ENCODE assay signal across 22 mouse cellular contexts in genomic region chr12:102691761-102692160, GRCm38 (mm10). TPM values are rescaled to one million over a fixed set of nuclear protein-coding genes. Genes with fewer than 3 reads are reported as not detected.
DNase-seq lines count a peak whose midpoint lies in the region; ATAC-seq and TF ChIP-seq lines count a peak whose summit lies in the region.
"Had no signal": no experiment of that assay in that cellular context is flagged by ENCODE, and none has a peak within 500 bp of the region (broad histone marks: within the 10 kb centered on the region; RNA-seq: fewer than 3 reads in every experiment).

No protein-coding gene starts in this region.

- TF ChIP-seq POLR2A in small intestine, adult 2 months (IDR thresholded peaks at IDR 0.05; ENCODE audit: low read depth, low read length), result no peak

- H3K9ac ChIP-seq in hindbrain, postnatal 0 days (replicated peaks; ENCODE audit: low read length), result no peak overlapping the region
- H3K9ac ChIP-seq in hindbrain, embryonic 12.5 days, result no peak overlapping the region
- H3K9ac ChIP-seq in midbrain, postnatal 0 days (replicated peaks; ENCODE audit: low read length, poor library complexity, severe bottlenecking), result no peak overlapping the region
- H3K9ac ChIP-seq: embryonic facial prominence, embryonic 13.5 days; forebrain, embryonic 13.5 days; heart, embryonic 15.5 days; limb, embryonic 15.5 days had no signal

- H3K9me3 ChIP-seq in hindbrain, postnatal 0 days (ENCODE audit: low read length), result no peaks in the 10 kb centered on the region
- no peaks in the 10 kb centered on the region for H3K9me3 ChIP-seq in hindbrain, embryonic 12.5 days (replicated peaks)
- 0 out of 2 replicates have a peak, but pooled peaks cover 4% of the 10 kb centered on the region for H3K9me3 ChIP-seq in midbrain, embryonic 10.5 days (replicated peaks)
- no peaks in the 10 kb centered on the region for H3K9me3 ChIP-seq in midbrain, postnatal 0 days (ENCODE audit: low read length)
- H3K9me3 ChIP-seq: embryonic facial prominence, embryonic 13.5 days; forebrain, embryonic 13.5 days; G1E; heart, embryonic 15.5 days; limb, embryonic 15.5 days had no signal

- intact Hi-C loops in left cerebral cortex, postnatal 4 days (cut with DNase I), result no loop called here

- no peak for TF ChIP-seq CTCF in hindbrain, postnatal 0 days (IDR thresholded peaks at IDR 0.05; ENCODE audit: low read depth)
- no peak for TF ChIP-seq CTCF in midbrain, postnatal 0 days (IDR thresholded peaks at IDR 0.05)
- TF ChIP-seq CTCF in small intestine, adult 2 months (IDR thresholded peaks at IDR 0.05; ENCODE audit: extremely low read depth, insufficient read length, insufficient replicate concordance, low read depth, low read length), result no peak

- no peak for ATAC-seq in hindbrain, postnatal 0 days
- no peak for ATAC-seq in hindbrain, embryonic 12.5 days (ENCODE audit: low FRiP score)
- ATAC-seq in midbrain, postnatal 0 days (ENCODE audit: low FRiP score), result no peak
- ATAC-seq: forebrain, embryonic 13.5 days; Patski had no signal

- no peak overlapping the region for H3K27ac ChIP-seq in hindbrain, postnatal 0 days
- H3K27ac ChIP-seq in hindbrain, embryonic 12.5 days, result no peak overlapping the region
- H3K27ac ChIP-seq in midbrain, embryonic 10.5 days (replicated peaks), result 0 out of 2 replicates have a peak overlapping the region, but pooled peaks have one; percentile 25
- H3K27ac ChIP-seq in midbrain, postnatal 0 days (ENCODE audit: low read depth, low read length), result no peak overlapping the region
- peak overlapping the region; percentile 94 for H3K27ac ChIP-seq in small intestine, adult 2 months (ENCODE audit: insufficient read depth, low read depth, low read length)
- H3K27ac ChIP-seq: embryonic facial prominence, embryonic 13.5 days; forebrain, embryonic 13.5 days; heart, embryonic 15.5 days; limb, embryonic 15.5 days had no signal

- no peak overlapping the region for H3K4me3 ChIP-seq in hindbrain, postnatal 0 days (ENCODE audit: low read length)
- H3K4me3 ChIP-seq in hindbrain, embryonic 12.5 days, result no peak overlapping the region
- H3K4me3 ChIP-seq in midbrain, embryonic 10.5 days, result no peak overlapping the region
- H3K4me3 ChIP-seq in midbrain, postnatal 0 days (ENCODE audit: low read depth, low read length), result no peak overlapping the region
- H3K4me3 ChIP-seq in small intestine, adult 2 months (ENCODE audit: low read depth, low read length), result peak overlapping the region; percentile 13
- H3K4me3 ChIP-seq: embryonic facial prominence, embryonic 13.5 days; erythroblast, embryonic 14.5 days; forebrain, embryonic 13.5 days; heart, embryonic 15.5 days; limb, embryonic 15.5 days had no signal

- no peaks in the 10 kb centered on the region for H3K27me3 ChIP-seq in hindbrain, postnatal 0 days (ENCODE audit: insufficient read depth, low read length)
- no peaks in the 10 kb centered on the region for H3K27me3 ChIP-seq in hindbrain, embryonic 12.5 days
- no peaks in the 10 kb centered on the region for H3K27me3 ChIP-seq in midbrain, embryonic 10.5 days (ENCODE audit: low read depth, poor library complexity, severe bottlenecking)
- no peaks in the 10 kb centered on the region for H3K27me3 ChIP-seq in midbrain, postnatal 0 days (ENCODE audit: insufficient read depth, low read length)
- H3K27me3 ChIP-seq in small intestine, adult 2 months (ENCODE audit: control insufficient read depth, insufficient read depth, low read length), result no peaks in the 10 kb centered on the region
- H3K27me3 ChIP-seq: CH12.LX; embryonic facial prominence, embryonic 13.5 days; forebrain, embryonic 13.5 days; heart, embryonic 15.5 days; limb, embryonic 15.5 days; Patski had no signal

- H3K36me3 ChIP-seq in hindbrain, postnatal 0 days (ENCODE audit: insufficient read depth, low read length), result no peaks in the 10 kb centered on the region
- no peaks in the 10 kb centered on the region for H3K36me3 ChIP-seq in hindbrain, embryonic 12.5 days
- H3K36me3 ChIP-seq in midbrain, embryonic 10.5 days, result no peaks in the 10 kb centered on the region
- no peaks in the 10 kb centered on the region for H3K36me3 ChIP-seq in midbrain, postnatal 0 days (ENCODE audit: insufficient read depth, low read length)
- peaks cover 7% of the 10 kb centered on the region for H3K36me3 ChIP-seq in small intestine, adult 2 months (ENCODE audit: control insufficient read depth, insufficient read depth, low read length)
- H3K36me3 ChIP-seq: embryonic facial prominence, embryonic 13.5 days; G1E; heart, embryonic 15.5 days; limb, embryonic 15.5 days had no signal

- H3K4me1 ChIP-seq in hindbrain, postnatal 0 days (ENCODE audit: insufficient read depth, low read length), result peaks cover 19% of the 10 kb centered on the region
- peaks cover 16% of the 10 kb centered on the region for H3K4me1 ChIP-seq in hindbrain, embryonic 12.5 days
- H3K4me1 ChIP-seq in midbrain, embryonic 10.5 days, result peaks cover 40% of the 10 kb centered on the region
- H3K4me1 ChIP-seq in midbrain, postnatal 0 days (ENCODE audit: insufficient read depth, low read length), result 0 out of 2 replicates have a peak, but pooled peaks cover 2% of the 10 kb centered on the region
- H3K4me1 ChIP-seq in small intestine, adult 2 months (ENCODE audit: control insufficient read depth, insufficient read depth, insufficient read length, low read length), result peaks cover 69% of the 10 kb centered on the region

- peak; percentile 30 for DNase-seq in hindbrain, postnatal 0 days (ENCODE audit: low spot score)
- peak; percentile 47 for DNase-seq in left cerebral cortex, postnatal 4 days
- no peak for DNase-seq in left cerebral cortex, adult 9 months (ENCODE audit: low spot score in 2 of 2)
- DNase-seq in midbrain, embryonic 10.5 days (ENCODE audit: low spot score), result no peak
- DNase-seq in midbrain, postnatal 0 days (ENCODE audit: low spot score), result no peak
- DNase-seq: B cell, adult 2 months; cerebellum, adult 11-12 months; heart, postnatal 4 days; layer of hippocampus, adult 9-11 months; lung, adult 2 months; thymus, adult 18-20 months had no signal

- WGBS in hindbrain, postnatal 0 days, result 55% methylated on average over 7 of the region's 7 CpGs
- WGBS in hindbrain, embryonic 12.5 days, result 73% methylated on average over 7 of the region's 7 CpGs
- 80% methylated on average over 7 of the region's 7 CpGs for WGBS in midbrain, embryonic 10.5 days
- WGBS in midbrain, postnatal 0 days, result 78% methylated on average over 6 of the region's 7 CpGs
- WGBS in small intestine, adult 2 months, result 65% methylated on average over 7 of the region's 7 CpGs

- H3K4me2 ChIP-seq in hindbrain, postnatal 0 days (ENCODE audit: low read depth, low read length), result no peak overlapping the region
- H3K4me2 ChIP-seq in hindbrain, embryonic 12.5 days (replicated peaks), result no peak overlapping the region
- no peak overlapping the region for H3K4me2 ChIP-seq in midbrain, postnatal 0 days (ENCODE audit: low read depth, low read length, poor library complexity, severe bottlenecking)
- H3K4me2 ChIP-seq: embryonic facial prominence, embryonic 13.5 days; forebrain, embryonic 13.5 days; heart, embryonic 15.5 days; limb, embryonic 15.5 days; midbrain, embryonic 11.5 days had no signal

RNA-seq across cellular contexts. Expression of gene Itpk1, which starts 13.0 kb away (rescaled TPM):
- 69.0 and 73.9 TPM in 2 replicates for total RNA-seq in hindbrain, postnatal 0 days (2014; rRNA removed)
- polyA plus RNA-seq in hindbrain, postnatal 0 days (2015; fragmentation: Nextera tagmentation; extraction: Ambion mirVana), result 34.1 and 35.7 TPM in 2 replicates
- 16.6 and 17.1 TPM in 2 replicates for polyA plus RNA-seq in hindbrain, embryonic 12.5 days (2016; fragmentation: Nextera tagmentation; extraction: Ambion mirVana)
- total RNA-seq in left cerebral cortex, postnatal 4 days (2021), result 10 to 100 TPM; 80.2 to 88.1 TPM
- polyA plus RNA-seq in midbrain, embryonic 10.5 days (2016; fragmentation: Nextera tagmentation; extraction: Ambion mirVana), result 16.1 and 16.9 TPM in 2 replicates
- total RNA-seq in midbrain, postnatal 0 days (2014; rRNA removed), result 56.0 and 66.6 TPM in 2 replicates
- 39.0 and 40.3 TPM in 2 replicates for polyA plus RNA-seq in midbrain, postnatal 0 days (2015; fragmentation: Nextera tagmentation; extraction: Ambion mirVana)
- polyA plus RNA-seq in small intestine, adult 2 months (2012; rRNA removed), result 104 and 324 TPM in 2 replicates

RNA-seq across cellular contexts. Expression of gene Moap1, which starts 51.7 kb away (rescaled TPM):
- 13.9 and 20.7 TPM in 2 replicates for total RNA-seq in hindbrain, postnatal 0 days (2014; rRNA removed)
- 62.3 and 64.9 TPM in 2 replicates for polyA plus RNA-seq in hindbrain, postnatal 0 days (2015; fragmentation: Nextera tagmentation; extraction: Ambion mirVana)
- polyA plus RNA-seq in hindbrain, embryonic 12.5 days (2016; fragmentation: Nextera tagmentation; extraction: Ambion mirVana), result 35.1 and 38.2 TPM in 2 replicates
- 10 to 100 TPM; 28.3 to 30.3 TPM for total RNA-seq in left cerebral cortex, postnatal 4 days (2021)
- polyA plus RNA-seq in midbrain, embryonic 10.5 days (2016; fragmentation: Nextera tagmentation; extraction: Ambion mirVana), result 38.4 and 44.6 TPM in 2 replicates
- 20.9 and 26.5 TPM in 2 replicates for total RNA-seq in midbrain, postnatal 0 days (2014; rRNA removed)
- polyA plus RNA-seq in midbrain, postnatal 0 days (2015; fragmentation: Nextera tagmentation; extraction: Ambion mirVana), result 71.8 and 84.8 TPM in 2 replicates
- polyA plus RNA-seq in small intestine, adult 2 months (2012; rRNA removed), result 0.30 and 0.74 TPM in 2 replicates
- polyA plus RNA-seq: erythroblast, embryonic 14.5 days had no signal

RNA-seq across cellular contexts. Expression of gene Tmem251, which starts 51.8 kb away (rescaled TPM):
- 4.3 and 7.1 TPM in 2 replicates for total RNA-seq in hindbrain, postnatal 0 days (2014; rRNA removed)
- 11.2 and 12.2 TPM in 2 replicates for polyA plus RNA-seq in hindbrain, postnatal 0 days (2015; fragmentation: Nextera tagmentation; extraction: Ambion mirVana)
- polyA plus RNA-seq in hindbrain, embryonic 12.5 days (2016; fragmentation: Nextera tagmentation; extraction: Ambion mirVana), result 10.8 and 11.7 TPM in 2 replicates
- total RNA-seq in left cerebral cortex, postnatal 4 days (2021), result 1 to 10 TPM; 5.3 to 6.0 TPM
- polyA plus RNA-seq in midbrain, embryonic 10.5 days (2016; fragmentation: Nextera tagmentation; extraction: Ambion mirVana), result 13.2 and 14.0 TPM in 2 replicates
- total RNA-seq in midbrain, postnatal 0 days (2014; rRNA removed), result 5.9 and 6.2 TPM in 2 replicates
- 11.9 and 12.3 TPM in 2 replicates for polyA plus RNA-seq in midbrain, postnatal 0 days (2015; fragmentation: Nextera tagmentation; extraction: Ambion mirVana)
- polyA plus RNA-seq in small intestine, adult 2 months (2012; rRNA removed), result 1.7 and 2.4 TPM in 2 replicates

Comparison
In these comparisons a context has a peak if more than half of its experiments do, and no peak if none do; other contexts are left out.
1. DNase-seq: peak in hindbrain, postnatal 0 days (single experiment) and left cerebral cortex, postnatal 4 days (single experiment); none in left cerebral cortex, adult 9 months (0 of 2), midbrain, embryonic 10.5 days (single experiment) and midbrain, postnatal 0 days (single experiment).
2. H3K27ac ChIP-seq: peak in midbrain, embryonic 10.5 days (single experiment) and small intestine, adult 2 months (single experiment); none in hindbrain, postnatal 0 days (single experiment), hindbrain, embryonic 12.5 days (single experiment) and midbrain, postnatal 0 days (single experiment).
3. RNA of gene Moap1, which starts 51.7 kb away (polyA plus RNA-seq): 71.8 to 84.8 TPM in midbrain, postnatal 0 days, 62.3 to 64.9 TPM in hindbrain, postnatal 0 days, 38.4 to 44.6 TPM in midbrain, embryonic 10.5 days and 35.1 to 38.2 TPM in hindbrain, embryonic 12.5 days; 0.30 to 0.74 TPM in small intestine, adult 2 months; every median in the first group is over 10 times any median in the second.